Mouse (Mus musculus) midbrain, embryonic 11.5 days (tissue): Measurements from ENCODE around the gene Vps37c. TPM values are rescaled to one million over a fixed set of nuclear protein-coding genes. Genes with fewer than 3 reads are reported as not detected.
A peak's percentile ranks its signal among the peaks of the same experiment; 100 is the strongest.

Source experiments
- ATAC-seq: fragments of 200-750 bp; cut with Nextera tagmentation; 2 replicates; pipeline ENCODE4 v1.8.0; 2017; ENCODE audit warnings: moderate TSS enrichment, moderate library complexity; ENCODE audit not compliant: low FRiP score
- DNase-seq: peaks from one replicate; pipeline ENCODE4 v3.0.0; 2015; ENCODE audit warnings: low spot score; ENCODE audit errors: missing footprints
- H3K27ac ChIP-seq: fragments of 300-500 bp; sonication (generic); 2 replicates; pipeline ENCODE4 v1.5.1; 2014; ENCODE audit warnings: low read depth, low read length
- H3K27me3 ChIP-seq: fragments of 300-500 bp; sonication (generic); 2 replicates; pipeline ENCODE4 v1.6.1; 2014; ENCODE audit warnings: mild to moderate bottlenecking, low read length, moderate library complexity, mixed read lengths; ENCODE audit not compliant: control insufficient read depth, insufficient read depth
- H3K36me3 ChIP-seq: fragments of 300-500 bp; sonication (generic); 2 replicates; pipeline ENCODE4 v1.6.1; 2014; ENCODE audit warnings: mild to moderate bottlenecking, low read length, moderate library complexity, mixed read lengths; ENCODE audit not compliant: control insufficient read depth, insufficient read depth
- H3K4me1 ChIP-seq: fragments of 300-500 bp; sonication (generic); 2 replicates; pipeline ENCODE4 v1.6.1; 2014; ENCODE audit warnings: low read length; ENCODE audit not compliant: control insufficient read depth, insufficient read depth
- H3K4me2 ChIP-seq: fragments of 300-500 bp; sonication (generic); 2 replicates; pipeline ENCODE4 v1.6.1; 2014; ENCODE audit warnings: mild to moderate bottlenecking, moderate library complexity
- H3K4me3 ChIP-seq: fragments of 300-500 bp; sonication (generic); 2 replicates; pipeline ENCODE4 v1.5.1; 2014; ENCODE audit warnings: low read depth, low read length
- H3K9ac ChIP-seq: fragments of 300-500 bp; sonication (generic); 2 replicates; pipeline ENCODE4 v1.6.1; 2014; ENCODE audit warnings: low read length
- H3K9me3 ChIP-seq: fragments of 300-500 bp; sonication (generic); 2 replicates; pipeline ENCODE4 v1.6.1; 2016; ENCODE audit warnings: low read length; ENCODE audit not compliant: control insufficient read depth
- WGBS: fragments of 180-500 bp; shearing (Covaris S2); extraction: QIAGEN DNeasy Blood & Tissue Kit; methylation state at CpG from one replicate; pipeline ENCODE4 v1.1.7; 2014; 5-methylcytosine and 5-hydroxymethylcytosine counted together
- polyA plus RNA-seq: library from polyadenylated mRNA; unstranded; fragments of >200 nt; fragmentation: Nextera tagmentation; extraction: Ambion mirVana; gene quantifications from 2 replicates; pipeline ENCODE4 v1.2.1, GENCODE M21; 2014

The Vps37c gene
- polyA plus RNA-seq, 1 experiment from 2014 or later, result 26.0 TPM

GRCm38 (mm10) chr19:10693926-10694682 lies 5.6 kb downstream of the Vps37c start:
- H3K9me3 ChIP-seq, result no peaks in the 10 kb centered on the region
- no peak for DNase-seq
- no peak overlapping the region for H3K27ac ChIP-seq
- H3K27me3 ChIP-seq, result no peaks in the 10 kb centered on the region
- H3K36me3 ChIP-seq, result no peaks in the 10 kb centered on the region
- no peak overlapping the region for H3K4me3 ChIP-seq
- H3K4me1 ChIP-seq, result peaks cover 22% of the 10 kb centered on the region
- H3K4me2 ChIP-seq, result no peak overlapping the region
- ATAC-seq, result no peak
- WGBS, result 88% methylated on average over 10 of the region's 10 CpGs
- no peak overlapping the region for H3K9ac ChIP-seq

GRCm38 (mm10) chr19:10695801-10696200 lies 7.3 kb downstream of the Vps37c start:
- DNase-seq, result no peak
- no peaks in the 10 kb centered on the region for H3K27me3 ChIP-seq
- H3K36me3 ChIP-seq, result no peaks in the 10 kb centered on the region
- H3K27ac ChIP-seq, result no peak overlapping the region
- no peak overlapping the region for H3K4me2 ChIP-seq
- peaks cover 27% of the 10 kb centered on the region for H3K4me1 ChIP-seq
- H3K9me3 ChIP-seq, result no peaks in the 10 kb centered on the region
- 41% methylated on average over 7 of the region's 7 CpGs for WGBS
- ATAC-seq, result no peak
- no peak overlapping the region for H3K4me3 ChIP-seq
- H3K9ac ChIP-seq, result no peak overlapping the region; the same call in 1 of the 2 replicates

- Histone ChIP-seq H3K4me1 (peaks cover 34% of the 10 kb centered on the region), H3K9ac (no peak overlapping the region), H3K4me3 (no peak overlapping the region), H3K27me3 (no peaks in the 10 kb centered on the region), H3K27ac (no peak overlapping the region), H3K9me3 (no peaks in the 10 kb centered on the region), H3K36me3 (no peaks in the 10 kb centered on the region), H3K4me2 (no peak overlapping the region)
- ATAC-seq (no peak), DNase-seq (no peak)
- 76% methylated on average over 9 of the region's 9 CpGs for WGBS
Measured at GRCm38 (mm10) chr19:10698131-10698991, 9.8 kb downstream of the Vps37c start.

- ATAC-seq, result no peak
- 63% methylated on average over 9 of the region's 9 CpGs for WGBS
- no peak overlapping the region for H3K4me3 ChIP-seq
- no peak for DNase-seq
- H3K9ac ChIP-seq, result no peak overlapping the region
- H3K36me3 ChIP-seq, result no peaks in the 10 kb centered on the region
- H3K27me3 ChIP-seq, result no peaks in the 10 kb centered on the region
- H3K4me2 ChIP-seq, result no peak overlapping the region
- H3K4me1 ChIP-seq, result peaks cover 34% of the 10 kb centered on the region
- H3K27ac ChIP-seq, result no peak overlapping the region
- H3K9me3 ChIP-seq, result no peaks in the 10 kb centered on the region
Measured at GRCm38 (mm10) chr19:10699851-10700250, 11.3 kb downstream of the Vps37c start.

- peak; percentile 87 for DNase-seq
- H3K9ac ChIP-seq, result no peak overlapping the region
- H3K4me2 ChIP-seq, result no peak overlapping the region
- H3K36me3 ChIP-seq, result no peaks in the 10 kb centered on the region
- H3K4me1 ChIP-seq, result peaks cover 25% of the 10 kb centered on the region
- WGBS, result 34% methylated on average over 6 of the region's 6 CpGs
- no peak overlapping the region for H3K27ac ChIP-seq
- ATAC-seq, result peak; percentile 63
- H3K4me3 ChIP-seq, result no peak overlapping the region
- H3K9me3 ChIP-seq, result no peaks in the 10 kb centered on the region
- no peaks in the 10 kb centered on the region for H3K27me3 ChIP-seq
Measured at GRCm38 (mm10) chr19:10701013-10701726, 12.6 kb downstream of the Vps37c start.

- Histone ChIP-seq H3K4me3 (no peak overlapping the region), H3K27ac (no peak overlapping the region), H3K4me1 (peaks cover 25% of the 10 kb centered on the region), H3K4me2 (no peak overlapping the region), H3K9me3 (no peaks in the 10 kb centered on the region), H3K36me3 (no peaks in the 10 kb centered on the region), H3K9ac (no peak overlapping the region), H3K27me3 (no peaks in the 10 kb centered on the region)
- WGBS, result 85% methylated on average over 8 of the region's 8 CpGs
- DNase-seq, result no peak
- no peak for ATAC-seq
Measured at GRCm38 (mm10) chr19:10702125-10702524, 13.6 kb downstream of the Vps37c start.

- WGBS, result 95% methylated on average over 8 of the region's 8 CpGs
- DNase-seq (no peak), ATAC-seq (no peak)
- Histone ChIP-seq H3K27ac (no peak overlapping the region), H3K36me3 (no peaks in the 10 kb centered on the region), H3K4me2 (no peak overlapping the region), H3K4me3 (no peak overlapping the region), H3K27me3 (no peaks in the 10 kb centered on the region), H3K9me3 (no peaks in the 10 kb centered on the region), H3K9ac (no peak overlapping the region), H3K4me1 (peaks cover 22% of the 10 kb centered on the region)
Measured at GRCm38 (mm10) chr19:10703470-10703869, 14.9 kb downstream of the Vps37c start.

- DNase-seq (peak; percentile 33), ATAC-seq (no peak)
- Histone ChIP-seq H3K36me3 (peaks cover 11% of the 10 kb centered on the region), H3K4me2 (no peak overlapping the region), H3K27ac (no peak overlapping the region), H3K27me3 (no peaks in the 10 kb centered on the region), H3K4me1 (peaks cover 8% of the 10 kb centered on the region), H3K4me3 (no peak overlapping the region), H3K9ac (no peak overlapping the region), H3K9me3 (no peaks in the 10 kb centered on the region)
- WGBS, result 84% methylated on average over 13 of the region's 13 CpGs
Measured at GRCm38 (mm10) chr19:10707087-10707875, 18.7 kb downstream of the Vps37c start.
